Mouse (Mus musculus) C2C12 (cell line): ENCODE results near the gene Dnase1l3.

Source experiments
- CEBPB ChIP-seq: IDR thresholded peaks from one replicate; pipeline ENCODE4 v1.6.1; 2011; ENCODE audit warnings: low read depth, mild to moderate bottlenecking, control low read depth, moderate library complexity
- CTCF ChIP-seq: IDR thresholded peaks from one replicate; pipeline ENCODE4 v1.5.1; 2011; ENCODE audit not compliant: control insufficient read depth, insufficient read depth, insufficient read length
- FOSL1 ChIP-seq: IDR thresholded peaks from one replicate; pipeline ENCODE4 v1.8.0; 2011; ENCODE audit warnings: mild to moderate bottlenecking, low read length; ENCODE audit not compliant: poor library complexity, insufficient read depth, severe bottlenecking
- MAX ChIP-seq: IDR thresholded peaks from one replicate; pipeline ENCODE4 v1.6.1; 2011; ENCODE audit warnings: mild to moderate bottlenecking, control low read depth
- MYOD1 ChIP-seq: IDR thresholded peaks from one replicate; pipeline ENCODE4 v1.6.1; 2011; ENCODE audit warnings: low read depth; ENCODE audit not compliant: control insufficient read depth, insufficient read length
- MYOG ChIP-seq: IDR thresholded peaks from one replicate; pipeline ENCODE4 v1.6.1; 2011; ENCODE audit not compliant: control insufficient read depth, insufficient read length; ENCODE audit errors: extremely low read depth
- USF1 ChIP-seq: IDR thresholded peaks from one replicate; pipeline ENCODE4 v1.6.1; 2011; ENCODE audit warnings: low read depth, mild to moderate bottlenecking, control low read depth, moderate library complexity

GRCm38 (mm10) chr14:7964219-7964889, 30.0 kb downstream of the Dnase1l3 start:
- TF ChIP-seq CTCF (peak; percentile 4), USF1 (no peak), MAX (no peak), MYOG (no peak), MYOD1 (no peak), CEBPB (no peak), FOSL1 (no peak)
